Mouse (Mus musculus): Measurements from ENCODE around the gene Prkcq. TPM values are rescaled to one million over a fixed set of nuclear protein-coding genes. Genes with fewer than 3 reads are reported as not detected.
A peak's percentile ranks its signal among the peaks of the same experiment; 100 is the strongest.

The Prkcq gene
- polyA plus RNA-seq, 1 experiment from 2014 or later, result 1.4 TPM

- H3K4me2 ChIP-seq (ENCODE audit: low read depth, low read length, severe bottlenecking), result no peak overlapping the region
- DNase-seq (ENCODE audit: low spot score) (no peak), ATAC-seq (replicated peaks; ENCODE audit: low FRiP score) (no peak)
- H3K4me1 ChIP-seq (replicated peaks; ENCODE audit: control insufficient read depth, insufficient read depth, low read length), result no peaks in the 10 kb centered on the region
- no peaks in the 10 kb centered on the region for H3K27me3 ChIP-seq (ENCODE audit: control insufficient read depth, insufficient read depth, low read length)
- 78% methylated on average over 9 of the region's 9 CpGs for WGBS
- H3K9ac ChIP-seq (ENCODE audit: low read length), result no peak overlapping the region
- no peaks in the 10 kb centered on the region for H3K9me3 ChIP-seq (ENCODE audit: control insufficient read depth, low read length)
- H3K36me3 ChIP-seq (ENCODE audit: control insufficient read depth, insufficient read depth, low read length), result no peaks in the 10 kb centered on the region
- no peak overlapping the region for H3K4me3 ChIP-seq (ENCODE audit: low read depth, low read length)
- no peak overlapping the region for H3K27ac ChIP-seq (ENCODE audit: low read depth, low read length)
These were observed 93.5 kb downstream of the Prkcq start for GRCm38 (mm10) chr2:11265455-11265854.

GRCm38 (mm10) chr2:11266294-11266693 is 94.4 kb downstream of the Prkcq start:
- Histone ChIP-seq H3K27me3 (ENCODE audit: control insufficient read depth, insufficient read depth, low read length) (no peaks in the 10 kb centered on the region), H3K4me2 (ENCODE audit: low read depth, low read length, severe bottlenecking) (no peak overlapping the region), H3K36me3 (ENCODE audit: control insufficient read depth, insufficient read depth, low read length) (no peaks in the 10 kb centered on the region), H3K9me3 (ENCODE audit: control insufficient read depth, low read length) (no peaks in the 10 kb centered on the region), H3K27ac (ENCODE audit: low read depth, low read length) (no peak overlapping the region), H3K9ac (ENCODE audit: low read length) (no peak overlapping the region), H3K4me3 (ENCODE audit: low read depth, low read length) (no peak overlapping the region), H3K4me1 (replicated peaks; ENCODE audit: control insufficient read depth, insufficient read depth, low read length) (0 out of 2 replicates have a peak, but pooled peaks cover 2% of the 10 kb centered on the region)
- ATAC-seq (replicated peaks; ENCODE audit: low FRiP score) (no peak), DNase-seq (ENCODE audit: low spot score) (no peak)
- whole genome bisulfite sequencing, result 66% methylated on average over 5 of the region's 5 CpGs

- Histone ChIP-seq H3K9me3 (ENCODE audit: control insufficient read depth, low read length) (no peaks in the 10 kb centered on the region), H3K27ac (ENCODE audit: low read depth, low read length) (no peak overlapping the region), H3K9ac (ENCODE audit: low read length) (no peak overlapping the region), H3K4me3 (ENCODE audit: low read depth, low read length) (no peak overlapping the region), H3K36me3 (ENCODE audit: control insufficient read depth, insufficient read depth, low read length) (no peaks in the 10 kb centered on the region), H3K4me2 (ENCODE audit: low read depth, low read length, severe bottlenecking) (no peak overlapping the region), H3K4me1 (replicated peaks; ENCODE audit: control insufficient read depth, insufficient read depth, low read length) (no peaks in the 10 kb centered on the region), H3K27me3 (ENCODE audit: control insufficient read depth, insufficient read depth, low read length) (no peaks in the 10 kb centered on the region)
- DNase-seq (ENCODE audit: low spot score) (no peak), ATAC-seq (replicated peaks; ENCODE audit: low FRiP score) (no peak)
- WGBS, result 76% methylated on average over 7 of the region's 7 CpGs
These were observed 107.1 kb downstream of the Prkcq start for GRCm38 (mm10) chr2:11278965-11279364.

- H3K4me2 ChIP-seq (ENCODE audit: low read depth, low read length, severe bottlenecking), result no peak overlapping the region
- no peaks in the 10 kb centered on the region for H3K9me3 ChIP-seq (ENCODE audit: control insufficient read depth, low read length)
- no peaks in the 10 kb centered on the region for H3K27me3 ChIP-seq (ENCODE audit: control insufficient read depth, insufficient read depth, low read length)
- H3K4me1 ChIP-seq (replicated peaks; ENCODE audit: control insufficient read depth, insufficient read depth, low read length), result no peaks in the 10 kb centered on the region
- WGBS, result 79% methylated on average over 2 of the region's 2 CpGs
- H3K4me3 ChIP-seq (ENCODE audit: low read depth, low read length), result no peak overlapping the region
- no peak overlapping the region for H3K9ac ChIP-seq (ENCODE audit: low read length)
- ATAC-seq (replicated peaks; ENCODE audit: low FRiP score), result no peak
- H3K27ac ChIP-seq (ENCODE audit: low read depth, low read length), result no peak overlapping the region
- no peak for DNase-seq (ENCODE audit: low spot score)
- H3K36me3 ChIP-seq (ENCODE audit: control insufficient read depth, insufficient read depth, low read length), result no peaks in the 10 kb centered on the region
These were observed 108.3 kb downstream of the Prkcq start for GRCm38 (mm10) chr2:11280247-11280646.

GRCm38 (mm10) chr2:11287834-11288530 is 116.1 kb downstream of the Prkcq start:
- DNase-seq (ENCODE audit: low spot score) (no peak), ATAC-seq (replicated peaks; ENCODE audit: low FRiP score) (peak; percentile 27)
- Histone ChIP-seq H3K4me2 (ENCODE audit: low read depth, low read length, severe bottlenecking) (no peak overlapping the region), H3K27me3 (ENCODE audit: control insufficient read depth, insufficient read depth, low read length) (no peaks in the 10 kb centered on the region), H3K27ac (ENCODE audit: low read depth, low read length) (no peak overlapping the region), H3K9ac (ENCODE audit: low read length) (no peak overlapping the region), H3K9me3 (ENCODE audit: control insufficient read depth, low read length) (no peaks in the 10 kb centered on the region), H3K36me3 (ENCODE audit: control insufficient read depth, insufficient read depth, low read length) (no peaks in the 10 kb centered on the region), H3K4me1 (replicated peaks; ENCODE audit: control insufficient read depth, insufficient read depth, low read length) (no peaks in the 10 kb centered on the region), H3K4me3 (ENCODE audit: low read depth, low read length) (no peak overlapping the region)
- 73% methylated on average over 18 of the region's 18 CpGs for WGBS

GRCm38 (mm10) chr2:11288531-11288846 is 116.6 kb downstream of the Prkcq start:
- DNase-seq (ENCODE audit: low spot score), result peak; percentile 91
- Histone ChIP-seq H3K9ac (ENCODE audit: low read length) (no peak overlapping the region), H3K4me2 (ENCODE audit: low read depth, low read length, severe bottlenecking) (no peak overlapping the region), H3K36me3 (ENCODE audit: control insufficient read depth, insufficient read depth, low read length) (no peaks in the 10 kb centered on the region), H3K27ac (ENCODE audit: low read depth, low read length) (no peak overlapping the region), H3K4me1 (replicated peaks; ENCODE audit: control insufficient read depth, insufficient read depth, low read length) (no peaks in the 10 kb centered on the region), H3K4me3 (ENCODE audit: low read depth, low read length) (no peak overlapping the region), H3K27me3 (ENCODE audit: control insufficient read depth, insufficient read depth, low read length) (no peaks in the 10 kb centered on the region), H3K9me3 (ENCODE audit: control insufficient read depth, low read length) (no peaks in the 10 kb centered on the region)
- 6% methylated on average over 7 of the region's 7 CpGs for WGBS
- peak; percentile 88 for ATAC-seq (replicated peaks; ENCODE audit: low FRiP score)

- Histone ChIP-seq H3K27ac (ENCODE audit: low read depth, low read length) (no peak overlapping the region), H3K4me1 (replicated peaks; ENCODE audit: control insufficient read depth, insufficient read depth, low read length) (no peaks in the 10 kb centered on the region), H3K9ac (ENCODE audit: low read length) (no peak overlapping the region), H3K9me3 (ENCODE audit: control insufficient read depth, low read length) (no peaks in the 10 kb centered on the region), H3K4me3 (ENCODE audit: low read depth, low read length) (no peak overlapping the region), H3K36me3 (ENCODE audit: control insufficient read depth, insufficient read depth, low read length) (no peaks in the 10 kb centered on the region), H3K4me2 (ENCODE audit: low read depth, low read length, severe bottlenecking) (no peak overlapping the region), H3K27me3 (ENCODE audit: control insufficient read depth, insufficient read depth, low read length) (no peaks in the 10 kb centered on the region)
- ATAC-seq (replicated peaks; ENCODE audit: low FRiP score) (no peak), DNase-seq (ENCODE audit: low spot score) (no peak)
- 85% methylated on average over 6 of the region's 6 CpGs for WGBS
These were observed 119.0 kb downstream of the Prkcq start for GRCm38 (mm10) chr2:11290931-11291330.

GRCm38 (mm10) chr2:11291570-11292405 is 119.9 kb downstream of the Prkcq start:
- H3K4me1 ChIP-seq (replicated peaks; ENCODE audit: control insufficient read depth, insufficient read depth, low read length), result no peaks in the 10 kb centered on the region
- H3K27me3 ChIP-seq (ENCODE audit: control insufficient read depth, insufficient read depth, low read length), result no peaks in the 10 kb centered on the region
- no peaks in the 10 kb centered on the region for H3K9me3 ChIP-seq (ENCODE audit: control insufficient read depth, low read length)
- H3K4me2 ChIP-seq (ENCODE audit: low read depth, low read length, severe bottlenecking), result no peak overlapping the region
- no peak for DNase-seq (ENCODE audit: low spot score)
- no peaks in the 10 kb centered on the region for H3K36me3 ChIP-seq (ENCODE audit: control insufficient read depth, insufficient read depth, low read length)
- H3K9ac ChIP-seq (ENCODE audit: low read length), result no peak overlapping the region
- H3K27ac ChIP-seq (ENCODE audit: low read depth, low read length), result no peak overlapping the region
- no peak overlapping the region for H3K4me3 ChIP-seq (ENCODE audit: low read depth, low read length)
- WGBS, result 76% methylated on average over 9 of the region's 9 CpGs
- no peak for ATAC-seq (replicated peaks; ENCODE audit: low FRiP score)

- H3K36me3 ChIP-seq (ENCODE audit: control insufficient read depth, insufficient read depth, low read length), result no peaks in the 10 kb centered on the region
- H3K4me3 ChIP-seq (ENCODE audit: low read depth, low read length), result no peak overlapping the region
- no peaks in the 10 kb centered on the region for H3K4me1 ChIP-seq (replicated peaks; ENCODE audit: control insufficient read depth, insufficient read depth, low read length)
- ATAC-seq (replicated peaks; ENCODE audit: low FRiP score), result no peak
- no peak for DNase-seq (ENCODE audit: low spot score)
- no peaks in the 10 kb centered on the region for H3K9me3 ChIP-seq (ENCODE audit: control insufficient read depth, low read length)
- H3K27me3 ChIP-seq (ENCODE audit: control insufficient read depth, insufficient read depth, low read length), result no peaks in the 10 kb centered on the region
- no peak overlapping the region for H3K4me2 ChIP-seq (ENCODE audit: low read depth, low read length, severe bottlenecking)
- no peak overlapping the region for H3K9ac ChIP-seq (ENCODE audit: low read length)
- H3K27ac ChIP-seq (ENCODE audit: low read depth, low read length), result no peak overlapping the region
- WGBS, result 85% methylated on average over 13 of the region's 13 CpGs
These were observed 121.2 kb downstream of the Prkcq start for GRCm38 (mm10) chr2:11293144-11293543.
